Mouse (Mus musculus) liver, embryonic 11.5 days (tissue): ENCODE data around the gene Pole3. TPM values are rescaled to one million over a fixed set of nuclear protein-coding genes. Genes with fewer than 3 reads are reported as not detected.

Experiments used
- ATAC-seq: fragments of 200-750 bp; cut with Nextera tagmentation; replicated peaks from 2 replicates; pipeline ENCODE4 v1.8.0; 2017; ENCODE audit warnings: moderate number of reproducible peaks, mild to moderate bottlenecking, moderate TSS enrichment, moderate library complexity; ENCODE audit not compliant: low FRiP score
- DNase-seq: peaks from one replicate; pipeline ENCODE4 v3.0.0-alpha.2; 2017; ENCODE audit warnings: low spot score
- H3K27ac ChIP-seq: fragments of 300-500 bp; sonication (generic); 2 replicates; pipeline ENCODE4 v1.5.1; 2014; ENCODE audit warnings: mild to moderate bottlenecking, low read depth, low read length, control low read depth
- H3K27me3 ChIP-seq: fragments of 300-500 bp; sonication (generic); replicated peaks from 2 replicates; pipeline ENCODE4 v1.6.1; 2014; ENCODE audit warnings: low read length, mixed read lengths; ENCODE audit not compliant: control insufficient read depth, insufficient read depth
- H3K36me3 ChIP-seq: fragments of 300-500 bp; sonication (generic); 2 replicates; pipeline ENCODE4 v1.6.1; 2014; ENCODE audit warnings: mild to moderate bottlenecking, low read length, moderate library complexity, mixed read lengths; ENCODE audit not compliant: control insufficient read depth, insufficient read depth
- H3K4me1 ChIP-seq: fragments of 300-500 bp; sonication (generic); replicated peaks from 2 replicates; pipeline ENCODE4 v1.6.1; 2014; ENCODE audit warnings: low read length, mixed read lengths; ENCODE audit not compliant: control insufficient read depth, insufficient read depth
- H3K4me2 ChIP-seq: fragments of 300-500 bp; sonication (generic); 2 replicates; pipeline ENCODE4 v1.6.1; 2014; ENCODE audit warnings: mild to moderate bottlenecking, control low read depth, moderate library complexity
- H3K4me3 ChIP-seq: fragments of 300-500 bp; sonication (generic); 2 replicates; pipeline ENCODE4 v1.5.1; 2014; ENCODE audit warnings: low read depth, low read length, control low read depth
- H3K9ac ChIP-seq: fragments of 300-500 bp; sonication (generic); 2 replicates; pipeline ENCODE4 v1.6.1; 2014; ENCODE audit warnings: low read depth, low read length, control low read depth
- H3K9me3 ChIP-seq: fragments of 300-500 bp; sonication (generic); 2 replicates; pipeline ENCODE4 v1.6.1; 2016; ENCODE audit warnings: low read length, inconsistent platforms, mixed read lengths; ENCODE audit not compliant: control insufficient read depth
- WGBS: fragments of 180-500 bp; shearing (Covaris S2); extraction: QIAGEN DNeasy Blood & Tissue Kit; methylation state at CpG from one replicate; pipeline ENCODE4 v1.1.7; 2014; 5-methylcytosine and 5-hydroxymethylcytosine counted together
- polyA plus RNA-seq: library from polyadenylated mRNA; unstranded; fragments of >200 nt; fragmentation: Nextera tagmentation; extraction: Ambion mirVana; gene quantifications from 2 replicates; pipeline ENCODE4 v1.2.1, GENCODE M21; 2014

Gene Pole3
- polyA plus RNA-seq, 1 experiment from 2014 or later: 102 TPM

DNA sequence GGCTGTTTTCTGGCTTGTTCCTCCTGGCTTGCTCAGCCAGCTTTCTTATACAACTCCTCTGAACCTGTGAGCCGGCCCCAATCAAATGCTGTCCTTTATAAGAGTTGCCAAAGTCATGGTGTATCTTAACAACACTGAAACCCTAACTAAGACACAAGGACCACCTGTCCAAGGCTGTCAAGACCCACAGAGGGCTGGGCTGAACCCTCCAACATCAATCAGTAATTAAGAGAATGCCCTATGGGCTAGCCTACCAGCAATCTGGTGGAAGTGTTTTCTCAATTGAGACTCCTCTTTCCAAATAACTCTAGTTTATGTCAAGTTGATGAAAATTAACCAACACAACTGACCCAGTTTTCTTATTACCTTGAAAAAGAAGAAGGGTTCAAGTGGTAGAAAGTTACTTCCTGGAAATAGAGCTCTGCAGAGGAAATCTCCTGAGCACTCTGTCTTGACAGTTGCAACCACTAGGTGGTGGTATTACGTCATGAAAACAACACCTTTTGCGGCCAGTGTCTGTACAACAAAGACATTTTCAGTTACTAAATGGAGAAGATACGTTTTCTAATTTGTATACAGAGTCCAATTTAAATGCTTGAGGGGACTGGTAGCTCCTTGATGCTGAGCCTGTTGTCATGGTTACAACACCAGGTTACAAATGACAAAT is 36.2 kb upstream of the Pole3 start:
- Histone ChIP-seq H3K27me3 (no peaks in the 10 kb centered on the region), H3K4me1 (no peaks in the 10 kb centered on the region), H3K27ac (no peak overlapping the region), H3K9ac (no peak overlapping the region), H3K4me3 (no peak overlapping the region), H3K9me3 (no peaks in the 10 kb centered on the region), H3K36me3 (no peaks in the 10 kb centered on the region), H3K4me2 (no peak overlapping the region)
- ATAC-seq: no peak
- DNase-seq: no peak
- WGBS: 25% methylated on average over 4 of the region's 4 CpGs

DNA sequence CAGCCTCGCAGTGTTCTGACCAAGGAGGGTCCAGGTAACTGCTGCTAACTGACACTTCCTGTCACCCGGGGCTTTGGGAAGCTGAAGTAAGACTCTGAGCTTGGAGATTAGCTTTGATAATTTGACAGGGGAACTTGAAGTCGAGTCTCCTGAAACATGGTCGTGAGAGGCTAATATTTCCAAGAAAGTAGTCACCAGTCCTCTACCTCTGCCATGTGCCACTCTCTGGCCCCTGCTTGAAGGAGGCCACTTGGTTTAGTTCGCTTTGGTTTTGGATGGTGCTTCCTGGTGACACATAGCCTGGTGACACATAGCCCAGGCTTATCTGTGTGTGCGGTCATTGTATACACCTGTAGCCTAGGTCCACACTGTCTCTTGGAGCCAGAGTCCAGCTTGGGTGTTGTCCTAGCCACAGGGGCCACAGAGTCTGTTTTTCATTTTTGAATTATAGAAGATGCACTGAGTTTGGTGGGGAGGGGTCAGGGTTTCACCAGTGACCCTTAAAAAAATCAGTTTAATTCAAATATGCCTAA is 35.0 kb upstream of the Pole3 start, which contains the start of gene Rgs3:
Rgs3 (plus strand) TSS at position 51 of the 533 bp plus-strand sequence.
- WGBS: 38% methylated on average over 6 of the region's 6 CpGs
- no peaks in the 10 kb centered on the region for H3K9me3 ChIP-seq
- H3K4me3 ChIP-seq: no peak within 1 kb of the TSS
- H3K9ac ChIP-seq: no peak within 1 kb of the TSS
- H3K27ac ChIP-seq: no peak within 1 kb of the TSS
- ATAC-seq (no peak), DNase-seq (no peak)
- no peaks in the 10 kb centered on the region for H3K27me3 ChIP-seq
- no peaks in the 10 kb centered on the region for H3K36me3 ChIP-seq
- H3K4me1 ChIP-seq: no peaks in the 10 kb centered on the region
- H3K4me2 ChIP-seq: no peak within 1 kb of the TSS

- H3K9me3 ChIP-seq: no peaks in the 10 kb centered on the region
- H3K4me1 ChIP-seq: no peaks in the 10 kb centered on the region
- H3K36me3 ChIP-seq: no peaks in the 10 kb centered on the region
- no peak overlapping the region for H3K4me2 ChIP-seq
- H3K9ac ChIP-seq: no peak overlapping the region
- H3K4me3 ChIP-seq: no peak overlapping the region
- 63% methylated on average over 3 of the region's 3 CpGs for WGBS
- no peak overlapping the region for H3K27ac ChIP-seq
- H3K27me3 ChIP-seq: no peaks in the 10 kb centered on the region
- no peak for ATAC-seq
- no peak for DNase-seq
These were observed 32.6 kb upstream of the Pole3 start for GRCm38 (mm10) chr4:62557436-62557835.

DNA sequence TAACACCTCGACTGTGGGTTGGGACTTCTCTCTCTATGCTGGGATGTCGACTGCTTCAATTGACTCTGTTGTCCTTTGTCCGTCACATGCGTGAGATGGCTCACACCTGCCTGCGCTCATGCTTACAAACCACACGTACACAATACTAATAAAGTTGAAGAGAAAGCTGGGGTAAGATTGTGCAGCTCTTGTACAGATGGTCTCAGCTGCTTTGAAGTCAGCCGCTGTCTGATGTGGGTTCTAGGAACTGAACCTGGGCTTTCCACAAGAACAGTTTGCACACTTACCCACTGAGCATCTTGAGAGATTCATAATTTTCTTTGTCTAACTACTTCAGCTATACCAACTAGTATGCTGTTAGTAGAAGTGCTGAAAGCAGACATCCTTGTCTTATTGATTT is 27.1 kb upstream of the Pole3 start:
- no peaks in the 10 kb centered on the region for H3K4me1 ChIP-seq
- no peaks in the 10 kb centered on the region for H3K9me3 ChIP-seq
- H3K4me2 ChIP-seq: no peak overlapping the region
- ATAC-seq (no peak), DNase-seq (no peak)
- 85% methylated on average over 7 of the region's 7 CpGs for WGBS
- no peak overlapping the region for H3K4me3 ChIP-seq
- H3K27ac ChIP-seq: no peak overlapping the region
- H3K9ac ChIP-seq: no peak overlapping the region
- no peaks in the 10 kb centered on the region for H3K36me3 ChIP-seq
- H3K27me3 ChIP-seq: no peaks in the 10 kb centered on the region

- no peak overlapping the region for H3K4me3 ChIP-seq
- no peaks in the 10 kb centered on the region for H3K4me1 ChIP-seq
- no peak overlapping the region for H3K9ac ChIP-seq
- no peak overlapping the region for H3K4me2 ChIP-seq
- H3K27me3 ChIP-seq: no peaks in the 10 kb centered on the region
- no peak overlapping the region for H3K27ac ChIP-seq
- ATAC-seq: no peak
- no peak for DNase-seq
- H3K36me3 ChIP-seq: no peaks in the 10 kb centered on the region
- H3K9me3 ChIP-seq: no peaks in the 10 kb centered on the region
These were observed 19.9 kb upstream of the Pole3 start for GRCm38 (mm10) chr4:62544801-62545200.

DNA sequence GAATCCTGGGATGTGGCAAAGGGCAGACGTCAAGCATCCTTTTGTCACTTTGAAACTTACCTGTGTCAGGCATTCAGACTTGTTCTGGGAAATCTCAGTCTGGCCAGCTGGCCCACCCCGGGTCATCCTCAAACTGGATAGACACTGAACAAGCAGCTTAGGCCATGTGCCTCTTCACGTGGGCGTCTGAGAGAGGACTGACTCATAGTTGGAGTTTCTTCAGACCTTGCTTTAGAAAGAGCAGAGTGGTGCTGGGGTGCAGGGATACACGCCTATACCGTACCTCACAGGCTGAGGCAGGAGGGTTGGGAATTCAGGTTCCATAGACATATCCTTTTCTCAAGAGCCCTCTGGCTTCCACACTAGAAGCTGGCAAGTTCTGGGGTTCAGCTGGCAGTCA is 18.9 kb upstream of the Pole3 start:
- WGBS: 80% methylated on average over 6 of the region's 6 CpGs

DNA sequence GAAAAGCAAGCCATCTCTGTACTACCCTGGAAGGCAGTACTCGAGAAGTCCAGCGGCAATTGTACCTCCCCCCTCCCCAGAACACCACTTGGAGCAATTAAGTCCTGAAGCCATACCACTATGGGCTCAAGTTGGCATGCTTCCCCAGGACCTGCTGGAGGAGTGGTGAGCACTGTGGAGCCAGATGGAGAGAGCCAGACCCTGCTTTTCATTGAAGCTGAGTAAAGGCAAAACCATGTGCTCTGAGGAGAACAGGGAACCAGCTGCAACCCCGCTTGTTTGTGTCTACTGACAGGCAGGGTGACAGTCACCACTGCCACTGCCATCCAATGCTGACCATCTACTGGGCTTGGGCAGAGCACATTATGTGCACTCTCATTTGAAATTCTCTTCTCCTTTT is 16.9 kb upstream of the Pole3 start:
- Histone ChIP-seq H3K27me3 (no peaks in the 10 kb centered on the region), H3K9me3 (no peaks in the 10 kb centered on the region), H3K9ac (no peak overlapping the region), H3K4me3 (no peak overlapping the region), H3K27ac (no peak overlapping the region), H3K36me3 (no peaks in the 10 kb centered on the region), H3K4me2 (no peak overlapping the region), H3K4me1 (no peaks in the 10 kb centered on the region)
- no peak for DNase-seq
- ATAC-seq: no peak
- WGBS: 84% methylated on average over 3 of the region's 3 CpGs

More for the DNA sequence above, 18.9 kb upstream of the Pole3 start:
- DNase-seq (no peak), ATAC-seq (no peak)
- Histone ChIP-seq H3K4me1 (no peaks in the 10 kb centered on the region), H3K27ac (no peak overlapping the region), H3K4me2 (no peak overlapping the region), H3K9ac (no peak overlapping the region), H3K4me3 (no peak overlapping the region), H3K9me3 (no peaks in the 10 kb centered on the region), H3K36me3 (no peaks in the 10 kb centered on the region), H3K27me3 (no peaks in the 10 kb centered on the region)

- H3K27ac ChIP-seq: no peak overlapping the region
- ATAC-seq: no peak
- H3K36me3 ChIP-seq: no peaks in the 10 kb centered on the region
- no peaks in the 10 kb centered on the region for H3K9me3 ChIP-seq
- no peak overlapping the region for H3K4me2 ChIP-seq
- WGBS: 78% methylated on average over 6 of the region's 6 CpGs
- no peak overlapping the region for H3K9ac ChIP-seq
- H3K4me3 ChIP-seq: no peak overlapping the region
- H3K27me3 ChIP-seq: no peaks in the 10 kb centered on the region
- no peak for DNase-seq
- H3K4me1 ChIP-seq: peaks cover 4% of the 10 kb centered on the region; the same call in 1 of the 2 replicates
These were observed 8.9 kb upstream of the Pole3 start for GRCm38 (mm10) chr4:62533729-62534128.

GRCm38 (mm10) chr4:62527655-62528054 is 2.8 kb upstream of the Pole3 start:
- H3K36me3 ChIP-seq: peaks cover 6% of the 10 kb centered on the region
- no peak overlapping the region for H3K4me2 ChIP-seq
- H3K9me3 ChIP-seq: no peaks in the 10 kb centered on the region
- no peak overlapping the region for H3K9ac ChIP-seq
- H3K27me3 ChIP-seq: no peaks in the 10 kb centered on the region
- no peak overlapping the region for H3K4me3 ChIP-seq
- DNase-seq (no peak), ATAC-seq (no peak)
- no peak overlapping the region for H3K27ac ChIP-seq
- peaks cover 10% of the 10 kb centered on the region for H3K4me1 ChIP-seq
- 54% methylated on average over 4 of the region's 4 CpGs for WGBS
